Mouse (Mus musculus) megakaryocyte, embryonic 14.5 days (primary cell): ENCODE measurements around the gene Os9.

Source experiments
- FLI1 ChIP-seq: IDR thresholded peaks from 2 replicates; pipeline ENCODE4 v1.6.1; 2012; ENCODE audit warnings: low read length, inconsistent platforms, mixed read lengths
- GATA1 ChIP-seq: IDR thresholded peaks from 3 replicates; pipeline ENCODE4 v1.6.1; 2012; ENCODE audit warnings: mixed read lengths, low read length, inconsistent platforms, borderline replicate concordance

- TF ChIP-seq FLI1 (no peak), GATA1 (no peak)
Measured at GRCm38 (mm10) chr10:127153323-127153722, 32.4 kb upstream of the Os9 start.
